Mouse (Mus musculus): ENCODE results near the gene Tekt1.

DNA sequence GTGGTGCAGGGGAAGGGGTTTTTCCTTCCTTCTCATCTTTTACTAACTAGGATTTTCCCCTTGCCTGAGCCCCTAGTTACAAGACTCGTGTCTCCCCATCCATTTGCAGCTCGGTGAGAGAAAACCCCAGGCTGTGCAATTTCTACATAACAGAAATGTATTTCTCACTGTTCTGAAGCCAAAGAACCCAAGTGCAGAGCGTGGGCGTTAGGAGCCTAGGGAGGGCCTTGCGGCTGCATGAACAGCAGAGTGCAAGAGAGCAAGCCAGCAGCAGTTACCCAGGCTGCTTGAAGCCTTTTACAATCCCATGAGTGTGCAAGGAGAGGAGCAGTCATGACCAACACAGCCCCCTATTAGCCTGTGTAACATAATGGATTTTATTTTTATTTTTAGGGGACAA is 54.8 kb downstream of the Tekt1 start:
- TF ChIP-seq CTCF (IDR thresholded peaks at IDR 0.05; ENCODE audit: control insufficient read depth, insufficient read depth, low read length) (no peak), POLR2A (IDR thresholded peaks at IDR 0.05; ENCODE audit: borderline replicate concordance, control insufficient read depth, low read depth, low read length) (no peak)

Measured in bone marrow, adult 2 months (tissue).